Mouse (Mus musculus) thymus, adult 2 months (tissue): Measurements from ENCODE around the gene Ghrh.

Experiments
- CTCF ChIP-seq: fragments of 200-500 bp; IDR thresholded peaks from 2 replicates; pipeline ENCODE4 v1.5.1; 2012; ENCODE audit warnings: mild to moderate bottlenecking, control low read depth, low read length, moderate library complexity, borderline replicate concordance; ENCODE audit not compliant: control insufficient read depth, poor library complexity, insufficient read depth; ENCODE audit errors: extremely low read depth
- POLR2A ChIP-seq: fragments of 200-500 bp; IDR thresholded peaks from 2 replicates; pipeline ENCODE4 v1.6.1; 2012; ENCODE audit warnings: mild to moderate bottlenecking, low read length, control low read depth, moderate library complexity; ENCODE audit not compliant: control insufficient read depth, poor library complexity, insufficient read depth; ENCODE audit errors: extremely low read depth

DNA sequence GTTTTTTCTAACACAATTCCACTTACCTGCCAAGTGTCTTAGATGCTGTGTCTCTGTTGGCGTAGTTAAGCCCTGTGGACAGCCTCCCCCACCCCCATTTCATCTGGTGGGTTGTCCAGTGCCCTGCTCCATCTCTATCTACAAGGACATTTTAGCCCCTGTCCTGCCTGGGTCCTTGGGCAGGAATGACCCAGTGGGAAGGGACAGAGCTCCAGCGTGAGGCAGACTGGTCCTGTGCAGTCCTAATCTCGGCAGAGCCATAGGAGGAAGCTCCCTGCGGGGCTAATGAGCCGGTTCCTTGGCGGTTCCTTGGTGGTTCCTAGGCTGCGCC, 42.2 kb upstream of the Ghrh start:
- TF ChIP-seq POLR2A (no peak), CTCF (no peak)
